Mouse (Mus musculus) intestine, postnatal 0 days (tissue): ENCODE measurements around the gene Maml3. TPM values are rescaled to one million over a fixed set of nuclear protein-coding genes. Genes with fewer than 3 reads are reported as not detected.

ENCODE experiments used
- ATAC-seq: fragments of 200-750 bp; cut with Nextera tagmentation; 2 replicates; pipeline ENCODE4 v1.8.0; 2017; ENCODE audit warnings: mild to moderate bottlenecking, moderate TSS enrichment, moderate library complexity
- H3K27ac ChIP-seq: fragments of 300-500 bp; sonication (generic); 2 replicates; pipeline ENCODE4 v1.5.1; 2014; ENCODE audit warnings: mild to moderate bottlenecking, low read depth, low read length, moderate library complexity
- H3K27me3 ChIP-seq: fragments of 300-500 bp; sonication (generic); replicated peaks from 2 replicates; pipeline ENCODE4 v1.6.1; 2014; ENCODE audit warnings: low read length, mixed read lengths; ENCODE audit not compliant: control insufficient read depth, insufficient read depth
- H3K36me3 ChIP-seq: fragments of 300-500 bp; sonication (generic); 2 replicates; pipeline ENCODE4 v1.6.1; 2014; ENCODE audit warnings: mild to moderate bottlenecking, moderate library complexity; ENCODE audit not compliant: control insufficient read depth, insufficient read depth
- H3K4me1 ChIP-seq: fragments of 300-500 bp; sonication (generic); replicated peaks from 2 replicates; pipeline ENCODE4 v1.6.1; 2014; ENCODE audit warnings: antibody characterized with exemption, low read length, mixed read lengths; ENCODE audit not compliant: control insufficient read depth, insufficient read depth
- H3K4me2 ChIP-seq: fragments of 300-500 bp; sonication (generic); replicated peaks from 2 replicates; pipeline ENCODE4 v1.6.1; 2014; ENCODE audit warnings: low read depth, mild to moderate bottlenecking, moderate library complexity
- H3K4me3 ChIP-seq: fragments of 300-500 bp; sonication (generic); 2 replicates; pipeline ENCODE4 v1.5.1; 2014; ENCODE audit warnings: low read depth, low read length
- H3K9ac ChIP-seq: fragments of 300-500 bp; sonication (generic); 2 replicates; pipeline ENCODE4 v1.6.1; 2014; ENCODE audit warnings: mild to moderate bottlenecking, low read depth, low read length
- H3K9me3 ChIP-seq: fragments of 300-500 bp; sonication (generic); 2 replicates; pipeline ENCODE4 v1.6.1; 2016; ENCODE audit warnings: mixed run types; ENCODE audit not compliant: control insufficient read depth
- CTCF ChIP-seq: sonication (generic); IDR thresholded peaks from 2 replicates; pipeline ENCODE4 v1.5.1; 2016; ENCODE audit warnings: low read depth, mild to moderate bottlenecking, control low read depth, antibody characterized with exemption, moderate library complexity
- WGBS: fragments of 180-500 bp; shearing (Covaris S2); extraction: QIAGEN DNeasy Blood & Tissue Kit; methylation state at CpG from one replicate; pipeline ENCODE4 v1.1.7; 2014; 5-methylcytosine and 5-hydroxymethylcytosine counted together
- polyA plus RNA-seq: library from polyadenylated mRNA; unstranded; fragments of >200 nt; fragmentation: Nextera tagmentation; extraction: Ambion mirVana; gene quantifications from 2 replicates; pipeline ENCODE4 v1.2.1, GENCODE M21; 2015

The Maml3 gene
- polyA plus RNA-seq, 1 experiment from 2014 or later = 2.0 TPM

- Histone ChIP-seq H3K4me3 (peak overlapping the region; percentile 83), H3K9ac (peak overlapping the region; percentile 71), H3K4me1 (no peaks in the 10 kb centered on the region), H3K4me2 (peak overlapping the region; percentile 96), H3K36me3 (no peaks in the 10 kb centered on the region), H3K27ac (peak overlapping the region; percentile 97), H3K9me3 (no peaks in the 10 kb centered on the region), H3K27me3 (no peaks in the 10 kb centered on the region)
- no peak for ATAC-seq
- no peak for TF ChIP-seq CTCF
- WGBS = under 1% methylated on average over 55 of the region's 55 CpGs
Observed at GRCm38 (mm10) chr3:52103531-52104181, 1.2 kb downstream of the Maml3 start.

- Histone ChIP-seq H3K9ac (peak overlapping the region; percentile 71), H3K27me3 (no peaks in the 10 kb centered on the region), H3K4me1 (no peaks in the 10 kb centered on the region), H3K27ac (peak overlapping the region; percentile 97), H3K4me3 (peak overlapping the region; percentile 83), H3K9me3 (no peaks in the 10 kb centered on the region), H3K4me2 (peak overlapping the region; percentile 96), H3K36me3 (no peaks in the 10 kb centered on the region)
- TF ChIP-seq CTCF = peak; percentile 33; the same call in 1 of the 2 replicates
- ATAC-seq = peak; percentile 61
- WGBS = under 1% methylated on average over 52 of the region's 52 CpGs
Observed at GRCm38 (mm10) chr3:52102601-52103530, 2.0 kb downstream of the Maml3 start.

- Histone ChIP-seq H3K9ac (peak overlapping the region; percentile 71), H3K4me2 (peak overlapping the region; percentile 96), H3K9me3 (no peaks in the 10 kb centered on the region), H3K4me3 (peak overlapping the region; percentile 83), H3K27ac (peak overlapping the region; percentile 97), H3K27me3 (no peaks in the 10 kb centered on the region), H3K4me1 (no peaks in the 10 kb centered on the region), H3K36me3 (no peaks in the 10 kb centered on the region)
- ATAC-seq = peak; percentile 75
- under 1% methylated on average over 48 of the region's 57 CpGs for WGBS
- peak; percentile 30 for TF ChIP-seq CTCF
Observed at GRCm38 (mm10) chr3:52101977-52102600, 2.8 kb downstream of the Maml3 start.

GRCm38 (mm10) chr3:52101401-52101976, 3.4 kb downstream of the Maml3 start:
- H3K9ac ChIP-seq = peak overlapping the region; percentile 71
- no peaks in the 10 kb centered on the region for H3K4me1 ChIP-seq
- peak; percentile 0; the same call in 1 of the 2 replicates for ATAC-seq
- 2% methylated on average over 14 of the region's 14 CpGs for WGBS
- TF ChIP-seq CTCF = no peak
- H3K9me3 ChIP-seq = no peaks in the 10 kb centered on the region
- peak overlapping the region; percentile 96 for H3K4me2 ChIP-seq
- H3K4me3 ChIP-seq = peak overlapping the region; percentile 83
- no peaks in the 10 kb centered on the region for H3K27me3 ChIP-seq
- no peaks in the 10 kb centered on the region for H3K36me3 ChIP-seq
- peak overlapping the region; percentile 97 for H3K27ac ChIP-seq

- Histone ChIP-seq H3K27ac (no peak overlapping the region), H3K4me2 (peak overlapping the region; percentile 96; the same call in 1 of the 2 replicates), H3K4me1 (no peaks in the 10 kb centered on the region), H3K27me3 (no peaks in the 10 kb centered on the region), H3K4me3 (peak overlapping the region; percentile 83; the same call in 1 of the 2 replicates), H3K9me3 (no peaks in the 10 kb centered on the region), H3K9ac (no peak overlapping the region), H3K36me3 (no peaks in the 10 kb centered on the region)
- no peak for TF ChIP-seq CTCF
- 35% methylated on average over 9 of the region's 9 CpGs for WGBS
- ATAC-seq = no peak
Observed at GRCm38 (mm10) chr3:52100926-52101325, 4.0 kb downstream of the Maml3 start.
